Mouse (Mus musculus) kidney, adult 2 months (tissue): ENCODE measurements around the gene Tmem178b. TPM values are rescaled to one million over a fixed set of nuclear protein-coding genes. Genes with fewer than 3 reads are reported as not detected.

Experiments used
- DNase-seq: peaks from one replicate; pipeline ENCODE4 v3.0.0; 2021
- H3K27ac ChIP-seq: fragments of 200-500 bp; 2 replicates; pipeline ENCODE4 v1.5.1; 2012; ENCODE audit warnings: low read depth, low read length, control low read depth, inconsistent platforms; ENCODE audit not compliant: insufficient read depth
- H3K27me3 ChIP-seq: fragments of 200-500 bp; replicated peaks from 2 replicates; pipeline ENCODE4 v1.6.1; 2012; ENCODE audit warnings: mild to moderate bottlenecking, moderate library complexity, low read length, inconsistent platforms; ENCODE audit not compliant: control insufficient read depth, insufficient read depth
- H3K36me3 ChIP-seq: fragments of 200-500 bp; 2 replicates; pipeline ENCODE4 v1.6.1; 2012; ENCODE audit warnings: mild to moderate bottlenecking, moderate library complexity, low read length, inconsistent platforms; ENCODE audit not compliant: control insufficient read depth, insufficient read depth
- H3K4me1 ChIP-seq: fragments of 200-500 bp; 2 replicates; pipeline ENCODE4 v1.6.1; 2011; ENCODE audit warnings: low read length; ENCODE audit not compliant: control insufficient read depth, insufficient read depth
- H3K4me3 ChIP-seq: fragments of 200-500 bp; 2 replicates; pipeline ENCODE4 v1.5.1; 2011; ENCODE audit warnings: mild to moderate bottlenecking, low read depth, low read length, control low read depth; ENCODE audit not compliant: insufficient read depth
- CTCF ChIP-seq: fragments of 200-500 bp; conservative IDR thresholded peaks from 2 replicates; pipeline ENCODE4 v1.5.1; 2011; ENCODE audit warnings: low read depth, mild to moderate bottlenecking, control low read depth, low read length, moderate library complexity, mixed read lengths; ENCODE audit not compliant: insufficient read depth, insufficient read length
- POLR2A ChIP-seq: fragments of 200-500 bp; IDR thresholded peaks from one replicate; pipeline ENCODE4 v1.6.1; 2011; ENCODE audit warnings: low read depth, low read length, control low read depth
- WGBS: fragments of 180-500 bp; shearing (Covaris S2); methylation state at CpG from one replicate; pipeline ENCODE4 v1.1.7; 2018; 5-methylcytosine and 5-hydroxymethylcytosine counted together
- polyA plus RNA-seq: library from polyadenylated mRNA; depleted of rRNA; stranded (reverse); fragments of >200 nt; gene quantifications from 2 replicates; pipeline ENCODE4 v1.2.3, GENCODE M21; 2012

Tmem178b gene
- polyA plus RNA-seq, 1 experiment = 1.3 TPM

DNA sequence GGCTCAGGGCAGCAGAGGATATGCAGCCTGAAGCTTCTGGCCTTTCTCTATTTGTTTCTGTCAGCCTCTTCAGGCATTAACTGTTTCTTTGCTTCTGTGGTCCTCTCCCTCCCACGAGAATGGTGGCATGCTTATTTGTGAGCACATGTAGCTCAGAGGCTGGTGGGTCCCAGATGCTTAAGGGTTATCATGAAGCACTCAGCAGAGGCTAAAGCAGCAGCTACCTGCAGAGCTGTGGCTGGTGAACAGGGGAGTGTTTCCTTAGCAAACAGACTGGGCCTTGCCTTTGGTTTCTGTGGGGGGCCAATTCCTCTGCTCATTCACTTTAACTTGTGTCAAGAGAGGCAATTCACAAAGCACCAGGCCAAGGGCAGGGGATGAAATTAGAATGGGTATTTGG, 203.0 kb downstream of the Tmem178b start:
- Histone ChIP-seq H3K27me3 (no peaks in the 10 kb centered on the region), H3K4me3 (no peak overlapping the region), H3K36me3 (no peaks in the 10 kb centered on the region), H3K27ac (no peak overlapping the region), H3K4me1 (no peaks in the 10 kb centered on the region)
- 38% methylated on average over 1 of the region's 1 CpGs for WGBS
- no peak for DNase-seq
- TF ChIP-seq POLR2A (no peak), CTCF (no peak)

DNA sequence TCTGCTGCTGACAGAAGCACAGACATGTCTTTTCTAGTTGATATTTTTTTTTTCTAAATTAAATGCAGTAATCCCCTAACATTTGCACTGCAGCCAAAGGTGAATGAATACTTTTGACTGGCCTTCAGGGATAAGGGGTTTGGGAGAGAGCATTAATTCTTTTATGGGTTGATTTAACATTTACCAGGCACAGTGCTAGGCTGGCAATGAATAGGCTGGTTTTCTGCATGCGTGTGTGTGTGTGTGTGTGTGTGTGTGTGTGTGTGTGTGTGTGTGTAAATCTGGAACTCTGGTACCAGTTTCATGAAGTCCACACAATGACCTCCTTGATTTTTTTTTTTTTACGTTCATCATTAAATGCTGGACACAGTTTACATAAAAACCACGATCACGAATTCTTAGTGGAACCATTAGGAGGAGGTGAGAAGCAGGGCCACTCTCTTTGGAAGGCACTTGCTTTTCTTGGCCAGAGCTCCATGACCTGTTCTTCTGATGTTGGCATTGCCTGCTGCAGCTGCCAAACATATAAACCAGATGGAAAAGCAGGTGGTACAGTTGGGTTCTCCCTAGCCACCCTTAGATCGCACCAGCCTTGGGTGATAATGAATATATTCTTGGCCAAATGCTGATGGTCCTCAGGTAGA, 203.7 kb downstream of the Tmem178b start:
- 77% methylated on average over 5 of the region's 5 CpGs for WGBS
- no peaks in the 10 kb centered on the region for H3K27me3 ChIP-seq
- no peaks in the 10 kb centered on the region for H3K36me3 ChIP-seq
- no peak for DNase-seq
- no peak for TF ChIP-seq CTCF
- TF ChIP-seq POLR2A = no peak
- H3K4me1 ChIP-seq = no peaks in the 10 kb centered on the region
- H3K27ac ChIP-seq = no peak overlapping the region
- no peak overlapping the region for H3K4me3 ChIP-seq

DNA sequence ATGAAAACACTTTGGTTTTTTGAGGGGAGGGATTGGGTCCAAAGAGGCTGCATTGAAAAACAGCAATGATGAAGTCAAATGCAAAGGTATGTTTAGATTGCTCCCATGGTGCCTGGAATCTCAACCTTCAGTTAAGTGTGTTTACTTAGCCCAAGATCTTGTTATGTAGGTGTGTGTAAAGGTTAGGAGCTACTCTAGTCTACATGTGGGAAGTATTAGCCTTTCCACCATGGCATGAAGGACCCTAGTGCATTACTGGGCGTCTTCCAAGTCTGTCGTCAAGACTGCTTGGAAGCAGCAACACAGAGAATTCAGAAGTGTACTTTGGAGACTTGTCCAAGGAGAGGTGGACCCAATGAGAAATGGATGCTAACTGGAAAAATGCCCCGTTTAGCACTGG, 205.3 kb downstream of the Tmem178b start:
- WGBS = 85% methylated on average over 3 of the region's 3 CpGs
- Histone ChIP-seq H3K27ac (no peak overlapping the region), H3K27me3 (no peaks in the 10 kb centered on the region), H3K36me3 (no peaks in the 10 kb centered on the region), H3K4me3 (no peak overlapping the region), H3K4me1 (no peaks in the 10 kb centered on the region)
- no peak for DNase-seq
- TF ChIP-seq POLR2A = no peak

DNA sequence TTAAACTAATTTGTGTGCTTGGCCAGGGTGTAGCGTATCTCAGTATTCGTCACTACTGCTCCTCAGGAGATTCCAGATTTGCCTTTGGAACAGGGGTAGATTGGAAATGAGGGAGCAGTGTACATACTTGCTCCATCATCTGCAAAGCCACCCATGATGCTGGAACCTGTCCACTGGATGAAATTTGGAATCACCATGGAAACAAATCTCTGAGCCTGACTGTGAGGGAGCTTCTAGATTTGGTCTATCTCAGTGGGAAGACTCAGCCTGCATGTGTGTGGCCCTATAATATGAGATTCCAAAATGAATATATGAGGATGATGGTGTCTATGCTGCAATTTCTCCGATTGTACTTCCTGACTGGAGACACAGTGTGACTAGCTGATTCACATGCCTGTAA, 210.7 kb downstream of the Tmem178b start:
- no peaks in the 10 kb centered on the region for H3K27me3 ChIP-seq
- no peaks in the 10 kb centered on the region for H3K4me1 ChIP-seq
- no peak overlapping the region for H3K27ac ChIP-seq
- 92% methylated on average over 3 of the region's 3 CpGs for WGBS
- H3K36me3 ChIP-seq = no peaks in the 10 kb centered on the region
- H3K4me3 ChIP-seq = no peak overlapping the region
- TF ChIP-seq POLR2A (no peak), CTCF (no peak)
- DNase-seq = no peak

DNA sequence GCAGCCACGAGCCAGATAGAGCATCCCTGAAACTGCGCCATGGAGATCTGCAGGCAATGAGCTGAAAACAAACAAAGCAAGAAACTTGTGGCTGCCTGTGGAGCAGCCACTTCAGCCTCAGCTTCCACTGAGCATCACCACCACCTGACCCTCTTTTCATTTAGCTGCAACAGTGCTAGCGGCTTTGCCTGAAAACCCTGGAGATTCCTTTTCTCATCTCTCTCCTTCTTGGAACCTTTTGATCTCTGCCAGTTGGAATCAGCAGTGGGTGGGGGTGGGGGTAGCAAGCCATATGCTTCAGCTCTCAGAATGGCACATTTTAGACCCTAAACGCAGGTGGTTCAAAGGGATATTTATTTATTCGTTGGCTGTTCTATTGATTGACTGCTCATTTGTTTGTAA, 218.2 kb downstream of the Tmem178b start:
- Histone ChIP-seq H3K4me1 (no peaks in the 10 kb centered on the region), H3K27me3 (no peaks in the 10 kb centered on the region), H3K4me3 (no peak overlapping the region), H3K27ac (no peak overlapping the region), H3K36me3 (no peaks in the 10 kb centered on the region)
- DNase-seq = no peak
- 45% methylated on average over 5 of the region's 5 CpGs for WGBS
- no peak for TF ChIP-seq CTCF
- TF ChIP-seq POLR2A = no peak

DNA sequence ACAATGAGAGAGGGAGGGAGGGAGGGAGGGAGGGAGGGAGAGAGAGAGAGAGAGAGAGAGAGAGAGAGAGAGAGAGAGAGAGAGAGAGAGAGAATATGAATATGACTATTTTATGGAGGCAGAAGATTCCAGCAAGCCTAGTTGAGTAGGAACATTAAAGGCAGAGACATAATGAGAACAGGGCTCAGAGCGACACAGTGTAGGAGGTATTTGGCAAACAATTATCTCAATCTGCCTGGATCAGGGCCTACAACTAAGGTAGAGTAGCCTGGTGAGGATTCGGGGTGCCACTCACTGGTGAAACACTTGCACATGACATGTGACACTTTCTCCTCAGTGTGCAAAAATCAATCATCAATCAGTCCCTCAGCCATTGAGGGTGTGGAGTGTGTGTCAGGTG, 225.4 kb downstream of the Tmem178b start:
- DNase-seq = no peak
- Histone ChIP-seq H3K27me3 (no peaks in the 10 kb centered on the region), H3K4me1 (no peaks in the 10 kb centered on the region), H3K4me3 (no peak overlapping the region), H3K27ac (no peak overlapping the region), H3K36me3 (no peaks in the 10 kb centered on the region)
- no peak for TF ChIP-seq CTCF
- TF ChIP-seq POLR2A = no peak
- WGBS = 69% methylated on average over 2 of the region's 2 CpGs

DNA sequence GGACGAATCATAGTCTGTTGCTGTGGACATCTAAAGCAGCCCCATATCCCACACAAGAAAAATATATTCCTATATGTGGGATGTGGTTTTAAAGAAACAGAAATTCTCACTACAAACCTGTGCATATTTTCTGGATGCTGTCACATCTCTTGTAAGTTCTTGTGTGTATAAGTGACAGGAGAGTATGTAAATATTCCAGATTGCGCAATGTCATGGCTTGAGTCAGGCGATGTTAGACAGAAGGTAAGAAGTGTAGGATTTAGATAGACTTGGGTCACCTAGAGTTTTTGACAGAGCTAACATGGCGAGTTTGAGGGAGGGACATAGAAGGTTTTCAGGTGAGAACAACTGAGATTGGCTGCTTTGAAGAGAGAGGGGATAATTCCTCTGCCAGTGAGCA, 228.7 kb downstream of the Tmem178b start:
- no peaks in the 10 kb centered on the region for H3K4me1 ChIP-seq
- H3K27ac ChIP-seq = no peak overlapping the region
- H3K27me3 ChIP-seq = no peaks in the 10 kb centered on the region
- H3K4me3 ChIP-seq = no peak overlapping the region
- no peaks in the 10 kb centered on the region for H3K36me3 ChIP-seq
- WGBS = 81% methylated on average over 4 of the region's 4 CpGs
- TF ChIP-seq CTCF = no peak
- TF ChIP-seq POLR2A = no peak
- no peak for DNase-seq
